Mouse (Mus musculus): Measurements from ENCODE around the gene Ano10.
A peak's percentile ranks its signal among the peaks of the same experiment; 100 is the strongest.
"Not testable (repeated sequence)": the region's sequence is repeated elsewhere in the genome, so short reads cannot be mapped to it uniquely, and the experiment has no call there.

The Ano10 gene

GRCm38 (mm10) chr9:122198621-122199020 is 95.6 kb downstream of the Ano10 start:
- no peak for DNase-seq (ENCODE audit: low read depth, low spot score)

GRCm38 (mm10) chr9:122197021-122197420 is 97.2 kb downstream of the Ano10 start:
- no peak for DNase-seq (ENCODE audit: low read depth, low spot score)

DNA sequence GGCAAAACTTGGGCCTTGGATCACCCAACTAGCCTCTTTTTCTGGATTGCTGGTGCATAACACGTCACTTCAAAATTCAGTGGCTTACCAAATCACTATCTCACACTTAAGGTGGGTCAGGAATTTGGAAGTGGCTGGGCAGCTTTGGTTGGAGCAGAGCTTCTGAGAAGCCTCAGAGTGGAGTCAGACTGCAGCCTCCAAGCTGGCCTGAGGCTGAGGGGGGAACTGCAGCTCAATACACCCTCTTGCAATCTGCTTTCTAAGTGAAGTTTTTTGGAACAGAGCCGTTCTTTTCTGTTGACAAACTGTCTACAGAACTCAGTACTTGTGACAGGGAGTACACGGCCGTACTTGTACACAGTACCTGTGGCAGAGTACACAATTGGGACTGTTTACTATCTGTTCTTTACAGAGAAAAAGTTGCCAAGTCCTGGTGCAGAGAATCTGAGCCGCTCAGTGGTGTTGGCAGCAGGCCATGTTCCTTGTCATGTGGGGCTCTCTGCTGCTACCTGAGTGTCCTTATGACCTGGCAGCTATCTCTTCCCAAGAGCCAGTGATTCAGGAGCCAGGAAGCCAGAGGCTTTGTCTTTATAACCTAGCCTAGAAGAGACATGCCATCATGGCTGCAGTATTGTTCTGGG is 99.1 kb downstream of the Ano10 start:
- DNase-seq (ENCODE audit: low read depth, low spot score) = no peak

DNA sequence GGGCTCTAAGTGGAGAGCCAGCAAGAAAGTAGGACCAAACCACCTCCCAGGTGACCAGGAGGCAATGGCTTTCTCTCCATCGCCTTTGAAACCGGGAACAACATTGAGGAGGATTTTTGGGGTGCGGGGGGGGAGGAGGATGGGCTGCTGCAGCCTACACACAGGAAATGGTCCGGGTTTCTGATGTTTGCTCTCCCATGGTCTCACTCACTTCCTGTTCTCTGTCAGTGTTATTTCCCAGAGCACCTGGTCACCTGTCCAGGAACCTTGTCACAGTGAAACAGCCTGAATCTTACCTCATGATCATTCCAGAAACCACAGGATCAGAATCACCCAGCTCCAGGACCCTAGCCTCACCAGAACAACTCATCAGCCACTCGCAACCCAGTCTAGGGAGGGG is 100.4 kb downstream of the Ano10 start:
- no peak for DNase-seq (ENCODE audit: low read depth, low spot score)

DNA sequence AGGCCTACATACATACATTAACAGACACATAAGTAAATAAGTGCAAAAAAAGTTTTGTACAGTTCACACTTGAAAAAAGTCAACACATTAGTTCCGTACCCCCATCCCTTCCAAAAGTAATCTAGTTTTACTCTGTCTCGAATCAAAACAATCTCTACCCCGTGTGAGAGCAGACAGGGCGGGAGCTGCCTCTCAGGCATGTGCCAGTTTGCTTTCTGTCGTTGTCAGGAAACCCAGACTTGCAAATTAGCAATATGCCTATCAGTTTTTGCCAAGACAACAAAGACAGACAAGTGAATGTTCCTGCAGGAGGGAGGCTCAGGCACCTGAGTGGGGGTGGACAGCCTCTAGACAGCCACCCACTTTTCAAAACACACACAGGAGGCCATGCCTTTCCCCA is 100.9 kb downstream of the Ano10 start:
- peak; percentile 36 for DNase-seq (ENCODE audit: low read depth, low spot score)

- no peak for DNase-seq (ENCODE audit: low read depth, low spot score)
These were observed 105.5 kb downstream of the Ano10 start for GRCm38 (mm10) chr9:122188724-122189123.

DNA sequence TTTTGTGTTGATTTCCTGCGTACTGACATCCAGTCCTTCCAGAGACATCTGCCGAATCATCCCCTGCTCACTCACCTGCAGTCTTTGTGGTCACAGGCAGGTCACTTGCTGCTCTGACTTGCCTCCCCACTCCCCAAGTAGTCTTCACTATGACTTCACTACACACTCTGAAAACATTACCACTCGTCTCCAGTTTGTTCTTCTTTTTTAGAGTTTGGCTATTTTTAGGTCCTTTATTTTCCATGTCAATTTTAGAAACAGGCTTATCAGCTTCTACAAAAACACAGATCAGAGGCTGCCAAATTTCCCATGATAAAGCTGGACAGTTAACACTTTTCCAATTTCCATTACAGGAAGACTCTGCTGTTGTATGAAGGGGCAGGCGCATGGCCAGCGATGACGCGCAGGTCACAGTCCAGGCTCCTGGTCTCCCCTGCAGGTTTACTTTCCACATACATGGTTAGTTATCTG is 106.7 kb downstream of the Ano10 start:
- DNase-seq (ENCODE audit: low read depth, low spot score) = no peak

GRCm38 (mm10) chr9:122186643-122187226 is 107.5 kb downstream of the Ano10 start:
- DNase-seq (ENCODE audit: low read depth, low spot score) = no peak

DNA sequence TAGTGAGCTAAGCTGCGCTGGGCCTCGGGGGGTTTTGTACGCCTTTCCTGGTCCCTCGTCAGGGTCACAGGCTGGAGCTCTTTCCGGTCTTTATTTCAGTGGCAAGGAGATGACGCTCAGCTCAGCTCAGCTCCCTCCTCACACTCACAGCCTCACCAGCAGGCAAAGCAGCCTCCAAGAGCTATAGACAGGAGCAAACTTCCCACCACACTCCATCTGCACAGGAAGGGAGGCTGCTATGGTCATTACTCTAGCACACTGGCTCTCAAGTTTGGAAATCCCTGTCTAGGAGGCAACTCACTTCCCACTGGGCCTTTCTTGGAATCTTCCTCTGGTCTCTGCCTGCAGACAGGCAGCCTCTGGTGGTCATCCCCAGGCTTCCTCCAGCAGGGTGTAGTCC is 108.3 kb downstream of the Ano10 start:
- no peak for DNase-seq (ENCODE audit: low read depth, low spot score)

- DNase-seq (ENCODE audit: low read depth, low spot score) = no peak
These were observed 109.2 kb downstream of the Ano10 start for GRCm38 (mm10) chr9:122185061-122185460.

DNA sequence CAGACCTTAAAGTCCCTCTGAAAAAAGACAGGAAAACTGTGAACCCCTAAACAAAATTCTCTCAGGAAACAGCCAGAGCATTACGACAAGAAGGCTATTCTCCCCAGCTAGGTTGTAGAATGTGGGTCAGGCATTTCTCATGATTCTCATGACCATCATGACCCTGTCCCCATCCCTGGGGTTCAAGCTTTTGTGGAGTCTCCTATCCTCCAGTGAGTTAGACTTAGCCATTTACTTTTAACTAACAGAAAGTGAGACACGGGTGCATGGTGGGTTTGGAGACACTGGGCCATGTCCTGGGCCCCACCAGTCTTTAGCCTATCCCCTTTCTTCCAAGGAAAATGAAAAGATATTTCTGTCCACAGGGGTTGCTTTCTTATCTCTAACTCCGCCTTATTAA is 109.9 kb downstream of the Ano10 start:
- no peak for DNase-seq (ENCODE audit: low read depth, low spot score)

GRCm38 (mm10) chr9:122183074-122183473 is 111.1 kb downstream of the Ano10 start:
- DNase-seq (ENCODE audit: low read depth, low spot score) = no peak

DNA sequence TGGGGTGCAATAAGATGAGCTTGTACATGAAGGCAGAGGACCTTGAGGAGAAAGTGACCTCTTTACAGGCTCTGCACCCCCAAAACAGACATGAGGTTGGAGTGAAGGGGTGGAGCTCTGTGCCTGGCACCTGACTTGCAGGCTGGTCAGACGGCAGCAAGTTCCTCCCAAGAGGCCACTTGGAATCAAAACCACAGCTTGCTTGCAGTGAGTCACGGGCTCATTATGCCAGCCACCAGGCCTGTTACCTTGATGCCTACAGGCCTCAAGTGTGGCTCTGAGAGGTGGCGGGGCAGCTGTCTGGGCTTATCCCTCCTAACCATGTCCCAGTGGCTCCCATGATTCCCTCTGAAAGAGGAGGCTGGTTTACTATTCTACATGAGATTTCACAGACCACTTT is 114.1 kb downstream of the Ano10 start:
- no peak for DNase-seq (ENCODE audit: low read depth, low spot score)

DNA sequence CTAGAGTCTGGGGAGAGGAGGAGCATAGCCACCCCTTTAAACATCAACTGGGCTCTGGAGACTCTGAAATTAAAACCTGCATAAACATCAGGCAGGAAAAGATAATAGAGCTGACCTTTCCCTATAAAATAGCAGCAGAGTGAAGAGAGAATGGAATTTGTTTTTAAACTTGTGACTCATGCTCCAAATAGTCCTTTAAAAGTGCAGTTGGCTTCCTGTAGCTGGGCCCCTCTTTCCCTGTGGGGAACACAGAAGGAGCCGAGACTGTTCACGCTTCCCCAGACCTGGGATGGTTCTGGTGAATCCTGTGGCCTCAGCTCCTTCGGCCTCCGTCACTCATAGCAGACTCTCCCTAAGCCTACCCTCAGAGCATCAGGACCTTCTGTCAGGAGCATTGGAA is 115.8 kb downstream of the Ano10 start:
- DNase-seq (ENCODE audit: low read depth, low spot score) = no peak

GRCm38 (mm10) chr9:122177256-122178220 is 116.7 kb downstream of the Ano10 start:
- no peak for DNase-seq (ENCODE audit: low read depth, low spot score)

GRCm38 (mm10) chr9:122174723-122175122 is 119.5 kb downstream of the Ano10 start:
- no peak for DNase-seq (ENCODE audit: low read depth, low spot score)

GRCm38 (mm10) chr9:122173405-122174233 is 120.6 kb downstream of the Ano10 start:
- DNase-seq (ENCODE audit: low read depth, low spot score) = no peak

DNA sequence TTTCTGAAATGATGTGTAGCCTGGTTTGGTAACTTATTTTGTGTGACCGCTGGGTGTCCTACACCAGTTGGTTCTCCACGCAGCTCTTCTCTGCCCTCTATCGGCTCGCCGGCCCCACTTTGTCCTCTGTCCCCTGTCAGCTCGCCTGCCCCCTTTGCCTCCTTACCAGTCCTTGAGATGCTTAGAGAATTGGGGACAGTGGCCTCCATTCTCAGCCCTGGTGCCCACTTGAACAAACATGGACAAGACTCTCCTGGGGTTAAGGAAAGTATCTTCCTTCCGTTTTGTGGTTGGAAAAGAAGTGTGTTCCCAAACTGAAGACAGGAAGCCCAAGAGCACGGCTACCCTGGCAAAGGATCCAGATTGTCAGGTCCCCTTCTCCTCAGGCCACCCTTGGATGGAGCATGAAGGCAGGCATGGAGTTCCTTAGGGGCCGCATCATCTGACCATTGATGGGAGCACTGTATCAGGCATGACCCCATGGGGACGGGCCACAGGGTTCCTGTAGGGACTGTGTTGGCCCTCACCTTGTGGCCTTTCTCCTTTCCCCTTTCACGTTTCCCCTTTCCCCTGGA is 121.5 kb downstream of the Ano10 start:
- no peak for DNase-seq (ENCODE audit: low read depth, low spot score)

- DNase-seq (ENCODE audit: low read depth, low spot score) = no peak
These were observed 124.3 kb downstream of the Ano10 start for GRCm38 (mm10) chr9:122169901-122170300.

DNA sequence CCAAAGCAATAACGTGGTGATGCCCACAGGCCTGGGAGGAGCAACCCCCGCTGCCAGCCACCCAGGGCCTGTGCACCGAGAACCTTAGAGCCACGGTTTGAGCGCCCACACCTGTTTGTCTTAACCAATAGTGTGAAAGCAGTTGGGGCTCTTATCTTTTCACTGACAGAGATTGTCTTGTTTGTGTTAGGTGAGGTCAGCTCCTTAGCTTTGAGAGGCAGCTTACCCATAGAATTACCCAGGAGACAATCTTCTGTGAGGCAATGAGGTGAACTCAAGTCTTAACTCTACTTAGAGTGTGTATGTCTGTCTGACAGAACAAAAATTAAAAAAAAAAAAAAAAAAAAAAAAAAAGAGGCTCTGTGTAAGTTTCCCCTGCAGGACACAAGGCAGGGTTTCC is 126.5 kb downstream of the Ano10 start:
- DNase-seq (ENCODE audit: low read depth, low spot score) = not testable (repeated sequence)

DNA sequence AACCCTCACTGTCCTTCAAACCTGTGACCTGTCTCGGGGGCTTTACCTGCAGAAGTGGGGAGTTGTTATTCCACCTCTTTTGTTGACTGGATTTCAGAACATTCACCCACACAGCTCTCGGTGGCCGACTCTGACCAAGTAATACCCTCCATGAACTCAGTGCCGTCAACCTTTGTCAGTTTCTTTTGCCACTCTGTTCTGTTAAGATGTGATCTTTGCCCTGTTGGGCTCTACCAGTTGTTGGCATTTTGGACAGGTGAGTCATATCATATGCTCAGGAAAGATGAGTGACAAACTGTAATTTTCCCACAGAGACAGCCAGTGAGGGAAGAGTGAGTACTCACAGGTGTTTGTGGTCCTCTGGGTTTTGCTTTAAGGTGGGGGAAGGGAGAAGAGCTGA is 129.7 kb downstream of the Ano10 start:
- DNase-seq (ENCODE audit: low read depth, low spot score) = no peak

Data from brain, embryonic 18.5 days (tissue).